Mouse (Mus musculus) heart, postnatal 14 days (tissue): ENCODE results near the gene Olfr211. TPM values are rescaled to one million over a fixed set of nuclear protein-coding genes. Genes with fewer than 3 reads are reported as not detected.
"Not testable (repeated sequence)": the region's sequence is repeated elsewhere in the genome, so short reads cannot be mapped to it uniquely, and the experiment has no call there.

ENCODE experiments used
- DNase-seq, 2 experiments: peaks; one replicate each; pipeline ENCODE4 v3.0.0; 2021 to 2022
- intact Hi-C: fragments of 180-260 bp; cut with DNase I; formaldehyde crosslinking; loops from one replicate; pipeline ENCODE4 v1.15.1; 2025
- long read RNA-seq, 2 experiments: library from polyadenylated mRNA; stranded (forward); transcript quantifications; one replicate each; pipeline ENCODE4 v2.0.0; 2021
- total RNA-seq, 2 experiments: library from RNA; stranded (reverse); gene quantifications; 2 replicates each; pipeline ENCODE4 v1.2.3; 2021

The Olfr211 gene
- total RNA-seq, result not detected
- long read RNA-seq, experiment 1, result 0 reads
- long read RNA-seq, experiment 2, result 0 reads

- intact Hi-C loops, result no loop called here
- no peak for DNase-seq
Measured at GRCm38 (mm10) chr6:116488791-116489190, at the start of gene Olfr211. TSS of gene Olfr211 (plus strand) at chr6:116489091.

GRCm38 (mm10) chr6:116439531-116439930 is 49.4 kb upstream of the Olfr211 start:
- DNase-seq, result no peak
- intact Hi-C loops, result no loop called here

- intact Hi-C loops, result no loop called here
- no peak for DNase-seq
Measured at GRCm38 (mm10) chr6:116440447-116440846, 48.4 kb upstream of the Olfr211 start.

- intact Hi-C loops, result no loop called here
- DNase-seq, result no peak
Measured at GRCm38 (mm10) chr6:116440849-116441248, 48.0 kb upstream of the Olfr211 start.

GRCm38 (mm10) chr6:116455781-116456180 is 33.1 kb upstream of the Olfr211 start:
- peak in 1 of 2 experiments; percentile 16 for DNase-seq
- intact Hi-C loops, result no loop called here

GRCm38 (mm10) chr6:116456482-116456881 is 32.4 kb upstream of the Olfr211 start:
- no peak for DNase-seq
- intact Hi-C loops, result no loop called here

DNA sequence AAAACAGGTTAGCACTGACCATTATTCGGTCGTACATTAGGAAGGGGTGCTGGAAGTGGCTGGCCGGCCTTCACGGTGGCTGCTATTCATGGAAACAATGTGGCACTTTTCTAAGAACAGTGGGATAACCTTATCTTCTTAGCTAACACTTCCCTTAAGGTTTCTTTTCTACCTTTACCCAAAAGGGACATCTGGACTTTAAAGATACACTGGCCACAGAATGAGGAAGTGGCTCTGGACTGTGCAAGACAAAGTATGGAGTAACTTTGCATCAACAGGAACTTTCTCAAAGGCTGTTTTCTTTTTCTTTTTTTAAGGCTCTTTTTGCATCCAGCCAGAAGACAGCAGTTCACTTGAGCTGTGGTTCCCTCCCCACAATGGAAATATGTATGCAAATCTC is 30.2 kb upstream of the Olfr211 start:
- no peak for DNase-seq
- intact Hi-C loops, result no loop called here

DNA sequence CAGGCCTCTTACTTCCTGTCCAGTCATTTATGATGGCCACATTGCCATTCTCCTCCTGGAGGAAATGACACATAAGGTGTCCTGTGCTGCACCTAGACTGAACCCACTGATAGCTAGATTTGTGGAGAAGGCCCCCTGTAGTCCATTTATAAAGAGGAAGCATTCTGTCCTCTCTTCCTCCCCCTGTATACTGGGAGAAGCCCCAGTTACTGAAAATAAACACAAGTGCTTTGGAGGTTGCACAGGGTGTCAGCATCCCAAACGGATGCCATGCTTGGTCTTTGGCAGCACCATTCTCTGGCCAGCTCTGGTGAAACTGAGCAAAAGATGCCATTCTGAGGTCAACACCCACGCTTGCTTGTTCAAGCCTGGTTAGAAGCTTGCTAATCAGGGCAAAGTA is 29.7 kb upstream of the Olfr211 start:
- DNase-seq, result no peak
- intact Hi-C loops, result no loop called here

- DNase-seq, result peak; percentile 37 to 47
- intact Hi-C loops, result loop anchor here (10.0 kb wide), 1 partner anchor 234 kb away; no protein-coding TSS in a partner anchor
Measured at GRCm38 (mm10) chr6:116460544-116461283, 28.2 kb upstream of the Olfr211 start, which contains the start of gene Alox5. TSS of gene Alox5 (minus strand) at chr6:116461178.

DNA sequence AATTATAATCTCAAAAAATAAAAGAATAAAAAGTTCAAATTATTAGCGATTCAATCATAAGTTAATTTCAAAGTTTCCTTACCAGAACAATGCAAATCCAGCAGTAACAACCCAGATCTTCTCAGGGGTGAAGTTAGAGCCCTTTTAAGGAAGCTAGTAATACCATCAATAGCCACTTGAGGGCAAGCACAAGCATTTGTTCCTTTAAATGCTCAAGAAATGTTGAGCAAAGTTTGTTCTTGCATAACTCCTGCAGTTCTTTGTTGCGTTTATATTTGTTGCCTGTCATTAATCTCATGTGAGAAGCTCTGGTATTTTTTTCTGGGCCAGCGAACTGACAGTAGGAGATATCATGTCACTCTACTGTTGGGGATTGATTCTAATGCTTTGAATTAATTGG is 20.8 kb upstream of the Olfr211 start:
- no peak for DNase-seq
- intact Hi-C loops, result loop anchor here (10.0 kb wide), 1 partner anchor 227 kb away; no protein-coding TSS in a partner anchor

- DNase-seq, result no peak
Measured at GRCm38 (mm10) chr6:116485081-116485480, 3.8 kb upstream of the Olfr211 start.

DNA sequence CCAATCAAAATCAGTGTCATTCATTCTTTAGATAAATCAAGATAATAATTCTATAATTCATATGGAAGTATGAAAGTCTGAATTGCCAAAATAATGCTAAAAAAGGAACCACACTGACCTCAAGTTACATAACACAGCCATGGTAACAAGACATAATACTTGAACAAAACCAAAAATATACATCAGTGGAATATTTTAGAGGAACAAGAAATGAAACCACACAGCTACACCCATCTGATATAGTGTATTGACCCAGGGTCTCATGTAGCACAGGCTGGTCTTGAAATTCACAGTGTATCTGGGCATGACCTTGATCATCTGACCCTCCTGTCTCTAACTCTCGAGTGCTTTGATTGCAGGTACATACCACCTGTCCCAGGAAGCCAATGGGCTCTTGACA is 2.1 kb upstream of the Olfr211 start:
- intact Hi-C loops, result no loop called here
- DNase-seq, result no peak

More at GRCm38 (mm10) chr6:116485081-116485480, 3.8 kb upstream of the Olfr211 start:
- intact Hi-C loops, result no loop called here

DNA sequence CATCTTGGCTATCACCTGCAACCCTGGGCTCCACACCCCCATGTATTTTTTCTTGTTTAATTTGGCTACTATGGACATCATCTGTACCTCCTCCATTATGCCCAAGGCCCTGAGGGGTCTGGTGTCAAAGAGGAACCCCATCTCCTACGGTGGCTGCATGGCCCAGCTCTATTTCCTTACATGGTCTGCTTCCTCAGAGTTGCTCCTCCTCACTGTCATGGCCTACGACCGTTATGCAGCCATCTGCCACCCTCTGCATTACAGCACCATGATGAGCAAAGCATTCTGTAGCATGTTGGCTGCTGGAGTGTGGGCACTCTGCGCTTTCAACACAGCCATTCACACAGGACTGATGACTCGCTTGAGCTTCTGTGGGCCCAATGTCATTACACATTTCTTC is 4.9 kb downstream of the Olfr211 start:
- intact Hi-C loops, result no loop called here
- no peak for DNase-seq

DNA sequence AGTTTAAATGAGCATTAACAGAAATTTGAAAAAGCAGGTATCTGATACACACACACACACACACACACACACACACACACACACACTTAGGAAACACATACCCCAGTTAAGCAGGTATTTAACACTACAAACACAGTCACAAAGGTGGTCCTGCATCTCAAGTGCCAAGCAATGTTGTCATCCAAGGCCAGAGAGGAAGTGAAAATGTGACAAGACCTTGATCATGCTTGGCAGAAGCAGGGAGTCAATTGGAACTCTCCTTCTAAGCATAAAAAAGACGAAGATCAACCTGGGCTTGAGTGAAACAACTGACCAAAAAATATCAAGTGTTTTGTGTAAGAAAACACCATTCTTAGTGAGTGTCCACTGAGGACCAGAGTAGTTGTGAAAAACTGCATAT is 7.1 kb downstream of the Olfr211 start:
- no peak for DNase-seq
- intact Hi-C loops, result no loop called here

GRCm38 (mm10) chr6:116506302-116507003 is 17.6 kb downstream of the Olfr211 start, which contains the start of gene Olfr212:
TSS of gene Olfr212 (plus strand) at chr6:116506516.
- DNase-seq, intact Hi-C loops: not testable (repeated sequence)

GRCm38 (mm10) chr6:116514832-116515231 is 25.9 kb downstream of the Olfr211 start:
- intact Hi-C loops, result no loop called here
- no peak for DNase-seq

DNA sequence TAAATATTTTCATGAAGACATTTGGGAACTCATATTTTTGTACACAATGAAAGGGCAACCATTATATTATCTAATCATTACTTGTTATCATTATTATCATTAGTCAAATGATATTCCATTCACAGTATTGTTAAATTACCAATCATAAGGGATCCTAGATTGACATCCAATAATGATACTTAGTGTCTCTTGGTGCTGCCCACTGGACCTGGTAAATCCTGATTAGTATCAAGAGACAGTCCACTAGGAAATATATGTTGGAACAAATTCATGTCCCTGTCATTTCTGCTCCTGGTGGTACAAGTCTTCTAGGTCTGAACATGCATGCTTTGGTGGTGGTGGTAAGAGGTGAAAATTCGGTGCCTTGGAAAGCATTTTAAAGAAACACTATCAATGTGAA is 49.3 kb downstream of the Olfr211 start, which contains the start of gene Olfr213:
Gene Olfr213 (plus strand): TSS at position 301 of the 400 bp plus-strand sequence.
- no peak for DNase-seq
- intact Hi-C loops, result no loop called here

DNA sequence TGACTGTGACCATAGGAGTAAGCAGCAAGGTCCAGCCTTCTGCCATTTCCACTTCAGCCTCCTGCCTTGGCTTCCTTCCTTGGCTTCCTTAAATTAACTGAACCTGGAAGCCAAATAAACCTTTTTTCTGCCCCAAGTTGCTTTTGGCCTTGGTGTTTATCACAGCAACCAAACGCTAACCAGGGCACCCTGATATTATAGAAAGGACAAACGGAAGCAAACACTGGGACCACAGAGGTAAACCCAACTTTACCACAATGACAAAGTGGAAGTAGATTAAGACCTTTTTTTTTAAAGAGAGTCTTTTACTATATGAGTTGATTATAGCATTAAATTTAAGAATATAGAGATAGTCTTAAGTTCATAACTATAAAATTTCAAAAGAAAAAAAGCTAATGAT is 53.6 kb downstream of the Olfr211 start:
- no peak for DNase-seq

More for the DNA sequence above, 53.6 kb downstream of the Olfr211 start:
- intact Hi-C loops, result no loop called here
